Mouse (Mus musculus): ENCODE results near the gene Dnah11.

DNA sequence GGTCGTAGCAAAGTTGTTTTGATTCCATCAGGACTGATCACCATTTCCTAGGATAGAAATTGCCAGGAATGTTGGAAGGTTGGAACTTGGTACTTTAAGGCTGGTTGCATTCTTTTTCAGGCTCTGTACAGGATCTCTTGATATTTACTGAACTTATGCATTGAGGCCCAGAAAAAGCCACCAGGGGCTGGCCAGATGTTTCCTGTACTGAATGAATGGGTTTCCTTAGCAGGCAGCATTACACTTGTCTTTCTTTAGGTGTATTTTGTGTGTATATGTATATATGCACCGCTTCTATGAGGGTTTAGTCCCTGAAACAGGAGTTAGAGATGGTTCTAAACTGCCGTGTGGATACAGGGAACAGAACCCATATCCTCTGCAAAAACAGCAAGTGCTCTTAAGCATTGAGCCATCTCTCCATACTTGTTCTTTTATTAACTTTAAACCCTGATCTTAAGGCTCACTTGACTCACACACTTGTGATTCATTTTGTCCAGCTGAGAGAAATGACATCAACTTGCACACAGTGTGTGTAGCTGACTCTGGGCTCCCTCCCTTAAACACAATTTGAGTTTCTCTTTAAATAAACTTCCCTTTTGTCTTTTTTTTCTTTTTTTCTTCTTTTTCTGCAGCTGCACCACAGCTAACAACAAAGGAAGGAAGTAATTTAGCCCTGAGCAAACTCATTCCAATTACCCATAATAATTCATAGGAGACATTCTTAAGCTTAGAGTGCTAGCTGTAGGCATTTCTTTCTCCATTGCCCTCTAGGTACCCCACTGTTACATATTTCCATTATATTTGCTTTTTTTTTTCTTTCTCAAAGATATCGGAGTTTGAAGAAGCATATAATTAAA is 330.9 kb downstream of the Dnah11 start:
- TF ChIP-seq POLR2A (IDR thresholded peaks at IDR 0.05; ENCODE audit: extremely low read depth, insufficient read depth, low read length) (no peak), CTCF (IDR thresholded peaks at IDR 0.05; ENCODE audit: extremely low read depth, insufficient read depth, low read length) (no peak)

Measured in cortical plate, adult 2 months (tissue).